In genomic region chr10:130322637-130323036, GRCm38 (mm10) we compare ENCODE assay signal across 11 mouse cellular contexts. TPM values are rescaled to one million over a fixed set of nuclear protein-coding genes. Genes with fewer than 3 reads are reported as not detected.
DNase-seq lines count a peak whose midpoint lies in the region; ATAC-seq and TF ChIP-seq lines count a peak whose summit lies in the region.
"Had no signal": no experiment of that assay in that cellular context is flagged by ENCODE, and none has a peak within 500 bp of the region (broad histone marks: within the 10 kb centered on the region; RNA-seq: fewer than 3 reads in every experiment).

TSS of gene Tespa1 (plus strand) at chr10:130322870.

- H3K9me3 ChIP-seq in lung, postnatal 0 days (ENCODE audit: low read length), result no peaks in the 10 kb centered on the region
- H3K9me3 ChIP-seq: hindbrain, embryonic 15.5 days; midbrain, embryonic 10.5 days had no signal

- no peaks in the 10 kb centered on the region for H3K4me1 ChIP-seq in lung, postnatal 0 days (ENCODE audit: insufficient read depth, low read depth, low read length)
- H3K4me1 ChIP-seq in spleen, adult 2 months (ENCODE audit: control insufficient read depth, insufficient read depth, insufficient read length), result peaks cover 8% of the 10 kb centered on the region
- H3K4me1 ChIP-seq: hindbrain, embryonic 15.5 days; midbrain, embryonic 10.5 days had no signal

- peak; percentile 87 for DNase-seq in CD4-positive helper T cell, adult 2 months (ENCODE audit: low read depth, low spot score)
- DNase-seq in MEL-GATA-1-ER (ENCODE audit: extremely low read depth, low read depth), result peak; percentile 93
- peak; percentile 13 for DNase-seq in lung, postnatal 0 days (ENCODE audit: low spot score)
- peak; percentile 67 to 76 for DNase-seq in spleen, adult 2 months (ENCODE audit: low read depth in 1 of 2, low spot score in 2 of 2)
- DNase-seq in cerebellum, adult 11 months, result no peak
- no peak for DNase-seq in urinary bladder, postnatal 36 days (ENCODE audit: low spot score in 2 of 2)
- DNase-seq in layer of hippocampus, adult 11-12 months (ENCODE audit: low spot score), result no peak
- DNase-seq: cerebellum, postnatal 10 days; retina, postnatal 1 day had no signal

- no peak for TF ChIP-seq CTCF in lung, postnatal 0 days (IDR thresholded peaks at IDR 0.05)
- TF ChIP-seq CTCF in spleen, adult 2 months (IDR thresholded peaks at IDR 0.05; ENCODE audit: extremely low read depth, insufficient read depth, insufficient read length, insufficient replicate concordance), result no peak

- peak; percentile 55; the same call in 1 of the 2 replicates for TF ChIP-seq POLR2A in spleen, adult 2 months (IDR thresholded peaks at IDR 0.05; ENCODE audit: low read depth, low read length)

- no peak for TF ChIP-seq EP300 in lung, postnatal 0 days (IDR thresholded peaks at IDR 0.05)

- no peak within 1 kb of the TSS for H3K4me3 ChIP-seq in lung, postnatal 0 days (ENCODE audit: low read depth, low read length)
- H3K4me3 ChIP-seq in spleen, adult 2 months (ENCODE audit: extremely low read depth, insufficient read depth, insufficient read length), result peak within 1 kb of the TSS; percentile 53
- H3K4me3 ChIP-seq: hindbrain, embryonic 15.5 days; midbrain, embryonic 10.5 days had no signal

- H3K27ac ChIP-seq in lung, postnatal 0 days (ENCODE audit: low read length), result no peak within 1 kb of the TSS
- peak within 1 kb of the TSS; percentile 83; the same call in 1 of the 2 replicates for H3K27ac ChIP-seq in spleen, adult 2 months (ENCODE audit: insufficient read depth, low read length)
- H3K27ac ChIP-seq: hindbrain, embryonic 15.5 days; midbrain, embryonic 10.5 days had no signal

- no peak within 1 kb of the TSS for H3K4me2 ChIP-seq in lung, postnatal 0 days (replicated peaks; ENCODE audit: low read depth, low read length)
- H3K4me2 ChIP-seq: hindbrain, embryonic 15.5 days had no signal

- no peaks in the 10 kb centered on the region for H3K36me3 ChIP-seq in lung, postnatal 0 days (ENCODE audit: insufficient read depth, low read length)
- H3K36me3 ChIP-seq in spleen, adult 2 months (ENCODE audit: control insufficient read depth, insufficient read depth, low read length), result no peaks in the 10 kb centered on the region
- H3K36me3 ChIP-seq: hindbrain, embryonic 15.5 days; midbrain, embryonic 10.5 days had no signal

- H3K9ac ChIP-seq in lung, postnatal 0 days (replicated peaks; ENCODE audit: low read depth), result no peak within 1 kb of the TSS
- H3K9ac ChIP-seq: hindbrain, embryonic 15.5 days had no signal

- 70% methylated on average over 5 of the region's 5 CpGs for WGBS in lung, postnatal 0 days
- 7% methylated on average over 5 of the region's 5 CpGs for WGBS in spleen, adult 2 months

- ATAC-seq in lung, postnatal 0 days, result no peak

- no peaks in the 10 kb centered on the region for H3K27me3 ChIP-seq in lung, postnatal 0 days (replicated peaks; ENCODE audit: insufficient read depth, low read length)
- no peaks in the 10 kb centered on the region for H3K27me3 ChIP-seq in spleen, adult 2 months (ENCODE audit: control insufficient read depth, insufficient read depth, low read length)
- H3K27me3 ChIP-seq: hindbrain, embryonic 15.5 days had no signal

RNA-seq across cellular contexts. Expression of gene Tespa1, which starts in this region (rescaled TPM):
- 0.35 and 0.68 TPM in 2 replicates for polyA plus RNA-seq in lung, postnatal 0 days (2015; fragmentation: Nextera tagmentation; extraction: Ambion mirVana)
- 10.3 and 10.8 TPM in 2 replicates for polyA plus RNA-seq in spleen, adult 2 months (2012; rRNA removed)
- polyA plus RNA-seq: midbrain, embryonic 10.5 days had no signal

Comparison
In these comparisons a context has a peak if more than half of its experiments do, and no peak if none do; other contexts are left out.
1. Peak in DNase-seq in lung, postnatal 0 days; RNA of the gene not detected or under 1 TPM.
2. DNase-seq: peak in CD4-positive helper T cell, adult 2 months (single experiment), MEL-GATA-1-ER (single experiment) and spleen, adult 2 months (2 of 2); none in cerebellum, adult 11 months (single experiment), urinary bladder, postnatal 36 days (0 of 2) and layer of hippocampus, adult 11-12 months (single experiment).